Mouse (Mus musculus): ENCODE data around the gene Usp34.
"Not testable (repeated sequence)": the region's sequence is repeated elsewhere in the genome, so short reads cannot be mapped to it uniquely, and the experiment has no call there.

Gene Usp34

GRCm38 (mm10) chr11:23357226-23357625, 50.5 kb downstream of the Usp34 start:
- not testable (repeated sequence) for DNase-seq (ENCODE audit: low read depth, low spot score)

DNA sequence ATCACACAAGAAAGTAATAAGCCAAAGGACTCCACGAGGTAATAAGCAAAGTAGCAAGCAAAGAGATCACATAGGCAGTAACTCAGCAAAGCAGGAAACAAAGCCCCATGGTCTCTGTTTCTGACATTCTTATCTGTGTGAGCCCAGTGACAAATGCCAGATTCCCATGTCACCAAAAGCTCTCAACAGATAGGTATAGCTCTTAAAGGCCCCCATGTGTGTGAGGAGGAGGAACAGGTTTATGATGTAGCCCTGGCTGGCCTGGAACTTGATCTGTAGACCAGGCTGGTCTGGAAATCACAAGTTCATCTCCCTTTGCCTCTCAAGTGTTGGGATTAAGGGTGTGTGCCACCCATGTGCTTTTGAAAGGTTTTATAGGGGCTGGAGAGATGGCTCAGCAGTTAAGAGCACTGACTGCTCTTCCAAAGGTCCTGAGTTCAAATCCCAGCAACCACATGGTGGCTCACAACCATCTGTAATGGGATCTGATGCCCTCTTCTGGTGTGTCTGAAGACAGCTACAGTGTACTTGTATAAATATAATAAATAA, 53.1 kb downstream of the Usp34 start:
- DNase-seq (ENCODE audit: low read depth, low spot score), result not testable (repeated sequence)

- DNase-seq (ENCODE audit: low read depth, low spot score), result peak; percentile 6
Measured at GRCm38 (mm10) chr11:23362305-23362704, 55.6 kb downstream of the Usp34 start.

GRCm38 (mm10) chr11:23364348-23364747, 57.7 kb downstream of the Usp34 start:
- no peak for DNase-seq (ENCODE audit: low read depth, low spot score)

- DNase-seq (ENCODE audit: low read depth, low spot score), result no peak
Measured at GRCm38 (mm10) chr11:23372032-23372431, 65.3 kb downstream of the Usp34 start.

GRCm38 (mm10) chr11:23372490-23372889, 65.8 kb downstream of the Usp34 start:
- DNase-seq (ENCODE audit: low read depth, low spot score), result no peak

- no peak for DNase-seq (ENCODE audit: low read depth, low spot score)
Measured at GRCm38 (mm10) chr11:23380055-23380454, 73.4 kb downstream of the Usp34 start.

- no peak for DNase-seq (ENCODE audit: low read depth, low spot score)
Measured at GRCm38 (mm10) chr11:23380595-23380994, 73.9 kb downstream of the Usp34 start.

GRCm38 (mm10) chr11:23382787-23383186, 76.1 kb downstream of the Usp34 start:
- no peak for DNase-seq (ENCODE audit: low read depth, low spot score)

DNA sequence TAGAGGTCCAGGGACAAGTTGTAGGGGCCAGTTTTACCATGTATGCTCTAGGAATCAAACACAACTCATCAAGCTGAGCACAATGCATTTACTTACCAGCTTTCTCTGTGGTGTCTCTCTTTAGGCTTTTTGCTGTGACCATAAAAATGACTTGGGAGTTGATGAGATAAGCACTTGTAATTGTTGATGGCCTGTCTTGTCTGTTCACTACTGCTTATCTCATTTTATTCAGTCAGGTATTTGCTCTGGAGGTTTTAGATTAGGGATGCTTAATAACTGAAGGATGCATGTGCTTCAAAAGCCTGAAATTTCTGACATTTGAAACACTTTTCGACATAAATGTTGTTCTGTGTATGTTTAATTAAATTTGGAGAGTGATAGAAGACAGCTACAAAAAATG, 83.0 kb downstream of the Usp34 start:
- DNase-seq (ENCODE audit: low read depth, low spot score), result no peak

- DNase-seq (ENCODE audit: low read depth, low spot score), result no peak
Measured at GRCm38 (mm10) chr11:23392567-23392966, 85.9 kb downstream of the Usp34 start.

- no peak for DNase-seq (ENCODE audit: low read depth, low spot score)
Measured at GRCm38 (mm10) chr11:23396608-23397007, 89.9 kb downstream of the Usp34 start.

DNA sequence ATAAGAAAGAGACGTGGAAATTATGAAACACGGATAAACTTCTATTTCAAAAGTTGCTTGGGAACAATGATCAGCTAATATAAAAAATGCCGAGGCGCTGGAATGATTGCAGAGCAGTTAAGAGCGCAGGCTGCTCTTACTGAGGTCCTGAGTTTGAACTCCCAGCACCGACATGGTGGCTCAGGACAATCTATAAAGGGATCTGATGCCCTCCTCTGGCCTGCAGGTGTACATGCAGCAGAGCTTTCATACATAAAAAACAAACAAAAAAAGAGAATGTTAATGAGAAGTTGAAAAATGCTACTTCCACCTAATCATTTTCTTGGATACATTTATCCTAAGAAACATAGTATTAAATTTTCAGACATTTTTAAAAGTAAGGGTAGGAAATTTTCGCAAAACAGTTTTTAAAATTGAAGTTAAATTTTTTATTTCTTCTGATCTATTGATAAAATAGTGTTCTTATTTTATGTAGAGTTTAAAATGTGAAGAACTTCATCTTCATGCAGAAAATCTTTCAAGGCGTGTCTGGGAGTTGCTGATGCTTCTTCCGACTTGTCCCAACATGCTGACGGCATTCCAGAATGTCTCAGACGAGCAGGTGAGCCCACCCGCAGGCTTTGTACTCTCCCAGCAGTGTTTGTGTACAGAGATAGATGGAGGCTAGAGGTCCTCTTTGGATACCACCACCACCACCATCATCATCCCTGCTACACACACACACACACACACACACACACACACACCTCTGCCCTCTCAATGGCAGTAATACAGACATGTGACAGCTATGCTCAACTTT, 94.5 kb downstream of the Usp34 start:
- DNase-seq (ENCODE audit: low read depth, low spot score), result no peak

DNA sequence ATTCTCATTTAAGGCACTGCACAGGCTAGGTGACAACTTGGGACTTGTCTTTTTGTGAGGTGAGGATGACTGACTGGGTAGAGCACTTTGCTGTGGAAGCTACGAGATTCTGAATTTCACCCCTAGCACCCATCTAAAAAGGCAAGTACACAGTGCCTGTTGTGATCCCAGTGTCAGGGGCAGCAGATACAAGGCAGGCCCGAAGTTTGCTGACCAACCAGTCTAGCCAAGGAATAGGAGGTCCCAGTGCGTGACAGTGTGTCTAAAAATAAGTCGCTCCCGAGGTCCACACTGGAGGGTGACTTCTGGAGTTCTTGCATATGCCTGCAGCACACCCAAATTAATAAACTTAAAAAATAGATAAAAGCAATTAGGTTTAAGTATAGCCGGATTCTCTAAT, 121.6 kb downstream of the Usp34 start:
- no peak for DNase-seq (ENCODE audit: low read depth, low spot score)

GRCm38 (mm10) chr11:23430013-23430412, 123.3 kb downstream of the Usp34 start:
- DNase-seq (ENCODE audit: low read depth, low spot score), result no peak

- DNase-seq (ENCODE audit: low read depth, low spot score), result no peak
Measured at GRCm38 (mm10) chr11:23436076-23436475, 129.4 kb downstream of the Usp34 start.

DNA sequence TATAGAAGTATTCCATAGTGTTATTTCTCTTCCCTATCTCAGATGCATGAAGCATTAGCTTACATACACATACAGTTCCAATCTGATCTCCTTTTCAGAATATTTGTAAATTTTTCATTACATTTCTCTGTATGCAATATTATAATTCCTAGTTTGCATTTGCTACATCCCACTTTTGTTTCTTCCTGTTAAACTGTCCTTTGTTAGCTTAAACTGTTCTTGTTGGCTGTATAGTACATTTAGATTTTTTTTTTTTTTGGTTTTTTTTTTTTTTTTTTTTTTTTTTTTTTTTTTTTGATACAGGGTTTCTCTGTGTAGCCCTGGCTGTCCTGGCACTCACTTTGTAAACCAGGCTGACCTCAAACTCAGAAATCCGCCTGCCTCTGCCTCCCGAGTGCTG, 159.2 kb downstream of the Usp34 start:
- not testable (repeated sequence) for DNase-seq (ENCODE audit: low read depth, low spot score)

DNA sequence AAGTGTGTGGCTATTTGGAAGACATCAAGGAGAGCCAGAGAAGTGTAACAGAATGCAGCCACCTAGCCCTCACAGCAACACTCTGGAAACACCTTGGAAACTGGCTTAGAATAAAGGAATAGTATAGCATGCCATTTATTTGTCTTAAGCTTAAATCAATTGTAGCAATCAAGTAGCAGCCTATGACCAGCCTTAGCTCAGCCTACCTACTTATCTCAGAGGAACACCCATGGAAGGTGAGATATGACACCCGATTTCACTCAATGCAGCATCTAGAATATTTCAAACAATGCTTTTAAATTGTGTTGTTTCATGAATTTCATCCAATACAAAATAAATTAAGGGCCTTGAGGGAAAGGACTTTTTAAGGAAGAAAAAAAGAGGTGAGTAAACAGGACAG, 183.3 kb downstream of the Usp34 start:
- no peak for DNase-seq (ENCODE audit: low read depth, low spot score)

GRCm38 (mm10) chr11:23492048-23492790, 185.5 kb downstream of the Usp34 start:
- DNase-seq (ENCODE audit: low read depth, low spot score), result no peak

GRCm38 (mm10) chr11:23495231-23495630, 188.5 kb downstream of the Usp34 start:
- no peak for DNase-seq (ENCODE audit: low read depth, low spot score)

GRCm38 (mm10) chr11:23496661-23497060, 190.0 kb downstream of the Usp34 start:
- DNase-seq (ENCODE audit: low read depth, low spot score), result no peak

DNA sequence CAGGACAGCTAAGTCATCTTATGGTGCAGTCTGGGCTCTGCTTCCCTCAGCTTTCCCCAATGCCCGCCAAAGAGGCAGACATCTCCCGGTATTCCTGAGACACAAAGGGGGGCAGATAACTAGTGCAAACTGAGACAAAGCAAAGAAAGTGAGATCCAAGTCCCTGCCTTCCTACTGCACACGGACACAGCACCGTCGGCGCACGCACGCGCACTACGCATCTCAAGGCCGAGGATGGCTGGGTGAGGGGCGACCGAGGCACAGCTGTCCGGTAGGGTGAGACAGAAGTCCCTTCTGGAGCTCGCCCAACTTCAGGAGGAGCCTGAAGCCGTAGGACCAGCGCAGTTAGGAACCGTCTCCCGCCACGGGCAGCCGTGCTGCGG, 190.6 kb downstream of the Usp34 start:
- DNase-seq (ENCODE audit: low read depth, low spot score), result peak; percentile 44

All from telencephalon, adult 2 months (tissue).